Mouse (Mus musculus) kidney, adult 2 months (tissue): ENCODE results near the gene Sf1.

Experiments
- CTCF ChIP-seq: fragments of 200-500 bp; conservative IDR thresholded peaks from 2 replicates; pipeline ENCODE4 v1.5.1; 2011; ENCODE audit warnings: low read depth, mild to moderate bottlenecking, control low read depth, low read length, moderate library complexity, mixed read lengths; ENCODE audit not compliant: insufficient read depth, insufficient read length
- POLR2A ChIP-seq: fragments of 200-500 bp; IDR thresholded peaks from one replicate; pipeline ENCODE4 v1.6.1; 2011; ENCODE audit warnings: low read depth, low read length, control low read depth

DNA sequence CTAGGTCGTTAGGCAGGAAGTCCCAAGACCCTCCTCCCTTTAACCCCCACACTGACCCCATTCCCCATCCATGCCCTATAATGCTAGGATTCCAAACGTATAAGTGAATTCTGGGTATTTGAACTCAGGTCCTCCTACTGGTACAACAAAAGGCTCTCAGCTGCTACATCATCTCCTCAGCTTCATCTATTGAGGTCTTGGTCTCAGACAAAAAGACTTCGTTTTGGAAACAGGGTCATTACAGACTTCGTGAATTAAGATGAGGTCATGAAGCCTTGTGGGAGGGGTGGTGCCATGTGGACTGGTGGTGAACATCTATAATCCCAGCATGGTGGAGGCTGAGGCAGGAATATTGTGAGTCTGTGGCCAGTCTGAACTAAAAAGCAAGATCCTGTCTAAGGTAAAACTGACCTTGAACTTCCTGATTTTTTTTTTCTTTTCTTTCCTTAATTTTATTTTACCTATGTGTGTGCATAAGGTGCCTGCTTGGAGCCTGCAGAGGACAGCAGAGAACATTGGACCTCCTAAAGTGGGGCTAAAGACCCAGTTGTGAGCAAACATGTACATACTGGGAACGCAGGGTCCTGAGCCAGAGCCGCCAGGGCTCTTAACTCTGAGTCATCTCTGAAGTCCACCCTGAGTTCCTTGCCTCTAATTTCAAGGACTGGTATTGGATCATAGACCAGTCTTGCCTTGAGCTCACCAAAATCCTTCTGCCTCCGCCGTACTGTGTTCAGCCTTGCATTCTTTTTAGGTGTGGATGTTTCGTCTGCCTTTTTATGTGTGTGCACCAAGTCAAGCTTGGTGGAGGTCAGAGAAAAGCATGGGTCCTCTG is 29.5 kb upstream of the Sf1 start:
- TF ChIP-seq CTCF, result no peak
- no peak for TF ChIP-seq POLR2A
